Mouse (Mus musculus): ENCODE data around the gene Vtcn1.

The Vtcn1 gene

DNA sequence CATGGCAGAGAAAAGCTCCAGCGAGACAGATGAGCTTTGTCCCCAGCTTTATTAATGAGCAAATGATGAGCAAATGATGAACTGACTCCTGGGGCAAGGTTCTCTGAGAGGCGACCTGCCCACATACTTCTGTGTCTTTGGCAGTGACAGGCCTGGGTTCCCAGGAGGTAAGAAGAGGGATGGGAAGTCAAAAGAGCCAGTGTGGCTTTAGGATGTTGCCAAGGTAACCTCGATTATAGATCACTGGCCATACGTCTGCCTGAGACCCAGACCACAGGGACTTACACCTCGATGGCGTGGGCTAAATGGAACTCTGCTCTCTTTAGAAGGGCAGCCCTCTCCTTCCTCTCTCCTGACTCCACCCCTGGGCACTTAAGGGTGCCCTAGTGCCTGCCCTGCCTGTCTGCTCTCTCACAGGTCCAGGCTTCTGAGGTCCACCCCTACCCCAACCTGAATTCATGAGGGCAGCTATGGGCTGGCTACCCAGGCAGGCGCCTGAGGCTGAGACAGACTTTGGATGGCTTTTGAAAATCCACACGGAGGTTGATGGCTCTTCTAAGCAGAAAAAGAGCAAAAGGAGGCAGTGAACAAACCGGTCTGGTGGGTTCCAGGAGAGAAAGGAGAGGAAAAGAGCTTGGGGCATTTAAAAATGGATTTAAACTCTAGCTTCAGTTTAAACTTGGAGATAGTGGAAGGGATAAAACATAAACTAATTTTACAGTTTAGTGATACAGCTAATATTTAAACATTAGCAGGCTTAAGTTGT lies 31.0 kb downstream of the Vtcn1 start:
- DNase-seq (ENCODE audit: inconsistent age in 2 of 2, low spot score in 1 of 2) = no peak

DNA sequence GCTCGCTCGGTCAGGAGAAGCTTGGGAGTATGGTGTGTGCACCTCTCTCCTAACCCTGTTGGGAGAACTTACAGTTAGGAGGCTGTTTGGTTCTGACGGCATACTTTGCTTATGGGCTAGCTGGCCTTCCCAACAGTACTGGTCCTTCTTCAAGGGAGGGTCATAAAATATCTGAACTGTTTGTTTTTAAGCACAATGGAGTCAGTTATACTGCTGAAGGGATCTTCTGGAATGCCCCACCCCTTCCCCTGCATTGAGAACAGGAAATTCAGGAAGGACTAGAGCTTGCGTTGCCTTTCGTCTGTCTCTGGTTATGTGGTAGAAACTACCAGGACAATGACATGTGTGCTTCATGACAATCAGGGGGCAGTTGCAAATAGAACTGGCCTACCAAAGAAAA lies 31.9 kb downstream of the Vtcn1 start:
- no peak for DNase-seq (ENCODE audit: inconsistent age in 2 of 2, low spot score in 1 of 2)

DNA sequence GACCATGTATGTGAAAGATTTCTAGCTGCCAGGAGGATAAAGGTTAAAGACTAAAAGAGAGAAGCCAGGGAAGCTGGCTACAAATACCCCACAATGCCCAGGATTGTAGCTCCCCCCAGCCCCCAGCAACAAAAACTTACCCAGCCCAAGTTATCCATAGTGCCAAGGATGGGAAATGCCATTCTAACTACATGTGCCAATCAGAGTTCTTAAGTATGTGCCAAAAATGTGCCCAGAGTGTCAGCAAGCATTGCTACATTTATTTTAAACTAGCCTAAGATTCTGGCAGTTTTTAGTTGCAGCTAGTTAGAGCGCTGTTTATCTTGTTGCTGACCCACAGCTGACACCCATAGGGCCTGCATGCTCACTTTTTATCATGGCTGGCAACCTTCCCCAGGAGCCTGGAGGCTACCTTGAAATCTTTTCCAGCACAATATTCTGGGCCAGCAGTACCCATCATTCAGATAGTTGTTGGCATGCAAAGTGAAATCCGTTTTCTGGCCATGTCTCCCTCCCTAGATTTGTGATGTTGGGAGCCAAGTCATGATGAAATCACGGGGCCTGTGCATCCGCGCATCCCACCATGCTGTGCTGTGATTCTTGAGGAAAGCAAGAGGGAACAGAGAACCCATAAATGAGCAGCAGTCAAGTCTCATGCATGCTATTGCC lies 33.2 kb downstream of the Vtcn1 start:
- DNase-seq (ENCODE audit: inconsistent age in 2 of 2, low spot score in 1 of 2) = no peak

DNA sequence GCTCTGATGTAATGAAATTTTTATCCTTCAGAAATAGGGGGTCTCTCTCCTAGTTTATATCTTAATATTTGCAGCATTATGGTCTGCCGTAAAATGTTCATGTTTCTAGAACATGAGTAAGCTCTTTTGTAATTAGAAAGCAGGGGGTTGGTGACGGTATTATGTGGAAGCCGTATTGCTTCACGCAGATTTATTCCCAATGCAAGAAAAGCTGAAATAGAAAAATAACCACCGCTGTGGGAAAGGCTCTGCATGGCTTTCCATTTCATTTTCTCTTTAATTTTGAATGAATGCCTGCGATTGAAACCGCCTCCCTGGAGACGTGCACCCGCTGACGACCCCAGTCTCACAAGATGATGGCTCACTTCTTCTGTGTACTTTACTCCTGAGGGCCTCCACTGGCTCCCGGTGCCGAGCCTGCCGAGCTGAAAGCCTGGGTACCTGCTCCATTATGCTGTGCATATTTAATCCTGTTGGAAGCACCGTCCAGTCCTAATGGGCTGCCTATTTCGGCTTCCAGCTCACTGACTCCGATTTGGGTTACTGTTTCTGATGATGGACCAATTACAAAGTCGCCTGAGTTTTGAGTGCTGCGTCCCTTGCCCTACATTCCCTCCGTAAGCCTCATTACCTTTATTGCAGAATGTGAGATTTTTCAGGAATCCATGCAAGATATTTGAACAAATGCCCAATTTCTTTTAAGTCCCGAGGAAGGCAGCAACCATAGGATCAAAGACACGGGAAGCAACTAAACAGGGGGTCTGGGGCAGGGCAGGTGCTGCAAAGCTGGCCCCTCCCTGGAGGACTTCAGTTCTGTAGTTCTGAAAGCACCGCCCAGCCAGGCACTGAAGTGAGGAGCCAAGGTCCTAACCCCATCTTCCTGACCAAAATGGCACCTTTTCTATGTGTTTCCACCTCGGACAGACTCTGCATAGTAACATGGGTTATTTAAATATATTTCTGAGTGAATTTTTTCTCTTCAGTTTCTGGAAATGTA lies 36.3 kb downstream of the Vtcn1 start:
- no peak for DNase-seq (ENCODE audit: inconsistent age in 2 of 2, low spot score in 1 of 2)

DNA sequence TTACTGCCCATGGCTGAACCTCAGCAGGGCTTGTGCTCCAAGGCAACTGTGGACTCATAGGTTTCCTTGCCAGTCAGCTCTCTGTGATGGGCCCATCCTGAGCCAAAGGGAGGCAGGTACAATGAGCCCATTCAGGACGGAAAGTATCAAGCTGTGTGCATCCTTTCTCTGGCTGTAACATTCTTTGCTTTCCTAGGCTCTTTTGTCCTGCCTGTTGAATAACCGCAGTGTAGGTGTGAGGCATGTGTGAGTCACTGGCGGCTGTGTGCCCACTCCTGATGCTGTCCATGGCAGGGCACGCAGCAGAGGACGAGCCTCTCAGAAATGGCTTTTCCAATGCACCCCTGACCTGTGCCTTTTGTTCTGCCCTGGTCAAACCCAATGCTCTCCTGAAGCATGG lies 41.7 kb downstream of the Vtcn1 start:
- DNase-seq (ENCODE audit: inconsistent age in 2 of 2, low spot score in 1 of 2) = no peak

DNA sequence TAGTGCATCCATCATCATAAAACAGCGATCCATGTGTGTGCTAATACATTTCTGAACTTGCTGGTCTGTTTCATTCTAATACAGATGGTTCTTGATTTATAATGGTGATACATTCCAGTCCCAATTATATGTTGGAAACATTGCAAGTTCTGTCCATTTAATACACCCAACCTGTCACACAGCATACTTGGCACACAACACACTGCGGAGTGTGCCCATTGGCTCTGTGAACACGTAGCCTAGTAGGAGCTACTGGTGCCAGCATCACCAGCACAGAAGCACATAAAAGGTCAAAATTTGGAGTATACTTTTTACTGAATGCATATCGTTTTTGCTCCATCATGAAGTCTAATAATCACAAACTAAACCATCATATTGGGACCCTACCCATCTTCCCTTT lies 51.8 kb downstream of the Vtcn1 start:
- no peak for DNase-seq (ENCODE audit: inconsistent age in 2 of 2, low spot score in 1 of 2)

DNA sequence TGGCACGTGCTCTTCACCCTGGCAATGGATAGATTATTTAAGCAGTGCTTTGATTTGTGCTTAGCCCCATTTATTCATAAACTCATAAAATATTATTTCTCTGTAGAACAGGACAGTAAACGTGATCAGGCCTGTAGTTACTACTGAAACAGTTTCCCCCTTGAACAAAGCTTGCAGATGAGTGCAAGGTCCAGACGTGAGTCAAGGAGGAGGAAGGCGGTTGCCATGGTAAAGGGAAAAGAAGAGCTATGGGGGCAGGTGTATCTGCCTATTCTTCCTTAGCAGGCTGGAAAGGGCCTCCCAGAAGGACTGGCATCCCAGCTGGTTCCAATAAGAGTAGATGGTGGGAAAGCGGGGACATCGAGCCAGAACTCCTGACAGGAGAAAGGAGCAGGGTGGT lies 56.1 kb downstream of the Vtcn1 start:
- DNase-seq (ENCODE audit: inconsistent age in 2 of 2, low spot score in 1 of 2) = no peak

DNA sequence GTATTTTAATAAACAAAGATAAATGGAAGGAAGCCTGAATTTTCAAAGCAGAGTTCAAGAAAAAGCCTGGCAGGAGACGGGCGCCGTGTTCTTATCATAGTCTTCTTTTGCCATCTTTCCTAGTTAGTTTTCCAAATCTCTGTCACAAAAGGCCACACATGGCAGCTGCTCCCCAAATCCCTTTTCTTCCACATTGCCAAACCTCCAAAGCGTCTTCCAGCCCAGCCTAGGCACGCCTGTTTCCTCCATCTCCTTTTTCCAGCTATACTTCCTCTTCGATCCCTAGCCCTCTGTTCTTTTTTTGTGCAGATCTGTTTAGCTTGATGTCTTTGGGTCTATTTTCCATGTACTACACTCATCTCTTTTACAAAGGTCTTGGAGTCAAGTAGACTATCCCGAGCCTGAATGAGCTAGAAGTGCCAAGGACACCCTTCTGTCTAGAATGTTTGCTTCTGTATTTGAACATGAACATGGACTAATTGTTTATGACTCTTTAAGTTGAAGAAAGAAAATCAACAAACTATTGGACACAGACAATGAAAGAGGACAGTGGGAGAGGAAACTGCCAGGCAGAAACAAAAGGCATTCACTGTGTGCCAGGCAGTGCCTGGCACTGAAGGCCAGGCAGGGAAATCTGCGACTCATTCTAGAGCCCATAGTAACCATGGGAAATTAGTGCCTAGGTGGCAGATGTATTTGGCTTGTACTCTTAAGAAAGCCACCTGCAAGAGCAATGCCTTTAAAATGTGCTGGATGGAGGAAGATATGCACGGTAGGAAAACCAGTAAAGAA lies 56.8 kb downstream of the Vtcn1 start:
- no peak for DNase-seq (ENCODE audit: inconsistent age in 2 of 2, low spot score in 1 of 2)

DNA sequence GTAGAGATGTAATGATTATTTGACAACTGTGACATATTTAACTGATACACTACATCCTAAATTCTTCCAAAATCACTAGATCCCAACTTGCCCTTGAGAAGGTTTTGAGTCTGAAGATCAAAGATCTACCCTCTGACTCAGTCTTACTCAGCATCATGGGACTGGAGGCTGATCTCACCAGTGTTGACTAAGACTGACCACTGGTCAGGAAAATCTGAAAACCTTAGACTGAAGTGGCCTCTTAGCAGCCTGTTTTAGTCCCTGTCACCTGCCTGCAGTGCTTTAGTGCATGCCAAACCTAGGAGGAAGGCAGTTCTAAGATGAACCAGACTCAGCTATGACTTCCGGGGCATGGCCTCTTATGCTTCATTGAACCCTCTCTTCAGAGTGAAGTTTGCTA lies 64.0 kb downstream of the Vtcn1 start:
- peak; percentile 40 to 70 for DNase-seq (ENCODE audit: inconsistent age in 2 of 2, low spot score in 1 of 2)

DNA sequence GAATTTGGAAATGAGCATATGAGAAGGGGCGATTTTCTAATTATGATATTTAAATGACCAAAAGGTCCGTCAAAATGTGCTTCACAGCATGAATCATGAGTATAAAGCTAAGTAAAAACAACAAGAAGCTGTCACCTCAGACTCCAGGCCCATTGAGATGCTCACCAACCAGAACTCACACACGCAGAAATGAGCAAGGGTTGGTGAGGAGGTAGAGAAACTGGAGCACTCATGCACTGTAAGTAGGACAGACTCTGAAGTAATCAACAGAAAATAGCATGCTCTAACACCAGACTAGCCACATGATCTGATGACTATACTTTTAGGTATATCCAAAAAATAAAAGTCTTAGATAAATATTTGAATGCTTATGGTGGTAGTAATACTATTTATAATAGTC lies 65.1 kb downstream of the Vtcn1 start:
- DNase-seq (ENCODE audit: inconsistent age in 2 of 2, low spot score in 1 of 2) = no peak

DNA sequence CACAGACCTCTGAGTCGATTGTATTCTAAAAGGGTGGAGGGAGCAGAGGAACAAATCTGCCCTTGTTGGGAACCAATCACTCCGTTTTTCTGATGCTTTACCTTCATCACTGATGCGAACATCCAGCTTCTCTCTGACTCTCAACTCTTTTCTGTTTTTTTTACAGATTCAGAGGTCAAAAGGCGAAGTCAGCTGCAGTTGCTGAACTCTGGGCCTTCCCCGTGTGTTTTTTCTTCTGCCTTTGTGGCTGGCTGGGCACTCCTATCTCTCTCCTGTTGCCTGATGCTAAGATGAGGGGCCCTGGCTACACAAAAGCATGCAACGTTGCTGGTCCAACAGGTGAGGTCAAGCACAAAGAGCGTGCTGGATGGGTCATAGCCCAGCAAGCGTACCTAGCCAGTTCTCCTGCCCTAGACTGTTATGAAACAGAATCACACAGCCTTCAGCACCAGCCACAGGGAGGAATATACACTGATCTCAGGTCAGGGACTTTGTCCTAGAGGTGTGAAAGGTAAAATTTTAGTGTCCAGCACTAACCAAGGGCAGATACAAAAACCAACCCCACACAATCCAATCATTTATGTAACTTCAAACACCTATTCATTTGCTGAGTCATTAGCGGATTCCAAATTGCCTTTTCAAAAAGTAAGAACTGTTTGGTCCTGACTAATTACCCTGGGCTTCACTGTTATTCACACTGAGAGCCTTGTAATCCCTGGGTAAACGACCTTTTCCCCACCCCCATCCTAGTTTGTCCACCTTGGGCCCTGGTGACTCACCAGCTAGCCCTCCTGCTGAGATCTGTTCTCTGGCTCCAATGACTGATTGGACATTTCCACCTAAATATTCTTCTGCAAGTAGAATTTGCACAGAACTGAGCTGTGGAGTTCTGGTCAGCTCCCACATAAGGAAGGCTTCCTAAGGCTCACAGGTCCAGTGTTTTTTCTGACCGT lies 67.4 kb downstream of the Vtcn1 start:
- DNase-seq (ENCODE audit: inconsistent age in 2 of 2, low spot score in 1 of 2) = peak; percentile 55 to 83

DNA sequence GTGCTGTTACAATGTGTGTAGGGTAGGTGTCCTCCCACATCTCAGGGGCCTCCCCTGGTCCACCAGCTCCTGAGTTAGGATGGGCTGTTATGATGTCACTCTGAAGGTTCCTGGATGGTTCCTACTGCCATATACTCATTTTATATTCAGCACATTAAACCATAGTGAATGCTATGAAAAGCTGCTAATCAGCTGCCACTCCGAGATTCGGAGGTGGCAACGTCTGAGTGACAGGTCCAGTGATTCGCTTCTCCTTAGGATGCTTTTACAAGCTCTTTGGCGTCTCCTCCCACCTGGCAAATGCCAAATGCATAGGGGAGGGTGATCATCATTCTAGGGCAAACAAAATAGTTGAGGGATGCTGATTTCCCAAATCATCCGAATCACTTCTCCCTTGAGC lies 70.2 kb downstream of the Vtcn1 start:
- no peak for DNase-seq (ENCODE audit: inconsistent age in 2 of 2, low spot score in 1 of 2)

DNA sequence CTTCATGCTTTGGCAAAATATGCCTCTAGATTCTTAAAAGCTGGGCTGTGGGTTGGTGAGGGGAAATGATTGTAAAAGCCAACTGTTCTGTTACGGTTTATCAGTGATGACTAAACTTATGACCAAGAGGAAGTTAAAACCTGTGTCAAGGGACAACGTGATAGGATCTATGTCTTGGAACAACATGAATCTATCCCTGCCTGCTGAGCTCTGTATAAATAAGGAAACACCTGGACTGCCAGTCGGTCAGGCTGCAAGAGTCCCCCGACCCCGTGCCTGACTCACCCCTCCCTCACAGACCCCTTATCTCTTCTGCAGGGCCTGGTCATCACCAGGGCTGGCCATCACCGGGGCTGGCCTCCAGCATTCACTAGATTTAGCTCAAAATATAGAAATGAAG lies 80.9 kb downstream of the Vtcn1 start:
- DNase-seq (ENCODE audit: inconsistent age in 2 of 2, low spot score in 1 of 2) = no peak

DNA sequence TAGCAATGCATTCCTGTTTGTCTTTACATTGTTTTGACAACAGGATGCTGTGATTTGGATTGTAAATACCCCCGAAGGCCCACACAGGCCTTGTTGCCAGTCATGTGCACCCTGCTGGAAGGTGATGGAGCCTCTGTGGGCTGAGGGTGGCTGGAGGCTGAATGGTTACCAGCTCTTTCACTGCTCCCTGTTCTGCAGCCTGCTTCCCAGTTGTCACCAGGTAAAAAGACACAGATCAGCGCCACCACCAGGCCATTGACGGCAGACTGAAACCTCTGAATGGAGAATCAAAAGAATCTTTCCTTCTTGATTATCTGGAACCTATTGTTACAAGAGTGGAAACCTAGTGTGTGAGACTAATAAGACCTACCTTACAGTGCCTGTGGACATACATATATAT lies 81.7 kb downstream of the Vtcn1 start:
- peak; percentile 35 to 73 for DNase-seq (ENCODE audit: inconsistent age in 2 of 2, low spot score in 1 of 2)

DNA sequence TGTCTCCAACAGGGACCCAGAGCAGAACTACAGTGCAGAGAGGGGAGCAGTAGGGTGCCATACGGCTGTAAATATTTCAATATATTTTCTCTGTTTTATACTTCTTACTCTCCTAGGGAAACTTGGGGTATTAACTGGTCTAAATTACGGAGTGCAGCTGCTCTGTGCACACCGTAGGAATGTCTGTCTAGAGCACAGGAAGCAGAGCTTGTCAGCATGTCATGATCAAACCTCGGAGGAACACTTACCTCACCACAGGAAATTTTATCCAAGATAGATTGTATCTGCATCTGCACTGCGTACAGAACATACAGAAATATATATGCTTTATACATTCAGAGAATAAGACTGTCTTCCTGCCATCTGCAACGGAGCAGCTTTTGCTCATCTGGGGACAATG lies 83.3 kb downstream of the Vtcn1 start:
- no peak for DNase-seq (ENCODE audit: inconsistent age in 2 of 2, low spot score in 1 of 2)

DNA sequence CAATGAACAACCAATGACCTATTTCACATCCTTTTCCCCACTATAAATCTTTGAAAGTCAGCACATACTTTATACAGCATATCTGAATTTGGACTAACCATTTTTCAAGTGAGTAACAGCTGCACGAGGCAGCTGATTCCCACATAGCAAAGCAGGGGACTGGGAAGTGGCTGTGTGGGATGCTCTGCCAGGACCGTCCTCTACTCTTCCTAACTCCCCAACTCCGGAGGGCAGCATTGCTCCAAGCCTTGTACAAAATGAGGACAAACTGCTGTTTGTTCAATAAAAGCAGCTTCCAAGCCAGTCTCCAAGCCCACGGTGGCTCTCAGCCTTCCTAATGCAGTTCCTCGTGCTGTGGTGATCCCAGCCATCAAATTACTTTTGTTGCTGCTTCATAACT lies 85.4 kb downstream of the Vtcn1 start:
- no peak for DNase-seq (ENCODE audit: inconsistent age in 2 of 2, low spot score in 1 of 2)

DNA sequence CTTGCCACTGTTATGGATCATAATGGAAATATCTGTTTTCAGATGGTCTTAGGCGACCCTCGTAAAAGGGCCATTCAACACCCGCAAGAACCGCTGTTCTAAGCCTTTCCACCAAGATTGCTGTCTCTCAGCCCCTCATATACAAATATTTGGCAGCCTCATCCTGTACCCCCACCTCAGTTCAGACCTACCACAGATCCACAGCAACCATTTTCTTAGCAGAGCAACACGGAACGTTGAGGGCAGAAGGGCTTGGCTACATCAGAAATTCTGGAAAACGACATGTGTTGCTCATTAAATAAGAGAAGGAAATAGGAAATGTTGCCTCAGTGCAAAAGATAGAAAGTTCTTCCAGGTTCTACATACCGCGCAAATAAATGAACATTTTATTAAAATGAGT lies 85.8 kb downstream of the Vtcn1 start:
- DNase-seq (ENCODE audit: inconsistent age in 2 of 2, low spot score in 1 of 2) = no peak

DNA sequence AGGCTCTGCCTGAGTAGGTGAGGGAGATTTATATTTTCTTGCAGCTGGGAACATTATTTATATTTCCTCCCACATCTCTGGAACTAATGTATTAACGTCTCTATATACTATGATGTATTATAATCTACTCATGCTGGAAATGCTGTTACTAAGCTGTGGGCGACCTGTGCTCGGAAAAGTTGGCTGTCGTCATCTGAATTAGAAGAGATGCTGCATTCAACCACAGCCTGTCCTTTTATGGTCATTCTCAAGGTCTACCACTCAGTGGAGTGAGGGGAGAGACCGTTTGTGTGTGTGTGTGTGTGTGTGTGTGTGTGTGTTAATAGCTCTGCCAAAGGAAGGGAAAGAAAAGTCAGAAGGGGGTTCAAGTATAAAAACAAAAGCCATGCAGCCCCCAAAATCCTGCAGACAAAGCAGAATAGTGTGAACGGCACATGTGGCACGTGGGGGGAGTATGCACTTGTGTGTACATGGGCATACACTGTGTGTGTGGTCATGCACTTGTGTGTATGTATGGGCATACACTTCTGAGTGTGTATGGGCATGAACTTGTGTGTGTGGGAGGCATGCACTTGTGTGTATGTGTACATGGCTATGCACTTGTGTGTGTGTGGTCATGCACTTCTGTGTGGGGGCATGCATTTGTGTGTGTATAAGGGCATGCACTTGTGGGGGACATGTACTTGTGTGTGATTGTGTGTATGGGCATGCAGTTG lies 86.4 kb downstream of the Vtcn1 start:
- peak in 1 of 2 experiments; percentile 55 for DNase-seq (ENCODE audit: inconsistent age in 2 of 2, low spot score in 1 of 2)

DNA sequence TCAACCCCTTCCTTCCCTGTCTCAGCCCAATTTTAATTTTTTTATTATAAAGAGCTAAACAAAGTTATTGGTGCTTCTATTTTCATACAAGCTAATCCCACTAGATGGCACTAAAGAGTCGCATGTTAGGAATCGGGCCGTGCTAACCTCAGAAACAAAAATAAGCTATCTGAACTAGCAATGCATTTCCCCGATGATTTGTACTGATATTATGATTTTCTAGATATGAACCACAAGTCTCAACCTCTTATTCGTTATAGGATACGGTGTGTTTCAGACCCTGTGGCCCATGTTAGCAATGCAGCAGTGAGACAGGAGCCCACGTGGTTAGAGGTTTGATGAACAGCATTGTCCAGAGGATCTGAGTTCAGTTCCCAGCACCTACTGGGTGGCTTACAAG lies 91.6 kb downstream of the Vtcn1 start:
- peak in 1 of 2 experiments; percentile 82 for DNase-seq (ENCODE audit: inconsistent age in 2 of 2, low spot score in 1 of 2)
